ENCODE assay signal across 8 mouse cellular contexts in genomic region chr13:38634800-38635269, GRCm38 (mm10). TPM values are rescaled to one million over a fixed set of nuclear protein-coding genes. Genes with fewer than 3 reads are reported as not detected.
DNase-seq lines count a peak whose midpoint lies in the region; ATAC-seq lines count a peak whose summit lies in the region.

Bloc1s5 (minus strand) TSS chr13:38635109.

- H3K79me2 ChIP-seq in macrophage (ENCODE audit: inconsistent target) = no peaks in the 10 kb centered on the region

- H3K27me3 ChIP-seq in hindbrain, embryonic 16.5 days (replicated peaks; ENCODE audit: control insufficient read depth, insufficient read depth, low read length) = no peaks in the 10 kb centered on the region

- H3K9me3 ChIP-seq in hindbrain, embryonic 16.5 days (ENCODE audit: control insufficient read depth, low read length) = no peaks in the 10 kb centered on the region

- ATAC-seq in hindbrain, embryonic 16.5 days = peak; percentile 97

- H3K27ac ChIP-seq in hindbrain, embryonic 16.5 days (ENCODE audit: low read depth, low read length) = peak within 1 kb of the TSS; percentile 73
- peak within 1 kb of the TSS; percentile 10; the same call in 1 of the 2 replicates for H3K27ac ChIP-seq in macrophage

- no peaks in the 10 kb centered on the region for H3K36me3 ChIP-seq in hindbrain, embryonic 16.5 days (ENCODE audit: control insufficient read depth, insufficient read depth, low read length)
- H3K36me3 ChIP-seq in macrophage (ENCODE audit: inconsistent target) = no peaks in the 10 kb centered on the region

- peak within 1 kb of the TSS; percentile 82 for H3K9ac ChIP-seq in hindbrain, embryonic 16.5 days (ENCODE audit: low read depth, low read length)

- peak; percentile 88 for DNase-seq in T-cell, adult 2 months (ENCODE audit: low spot score)
- peak; percentile 97 to 99 for DNase-seq in cerebellum, postnatal 36 days
- DNase-seq in frontal cortex, postnatal 36 days (ENCODE audit: low spot score in 2 of 2) = peak; percentile 93 to 95
- peak; percentile 96 for DNase-seq in left cerebral cortex, adult 18-20 months (ENCODE audit: low spot score in 2 of 2)
- peak; percentile 94 for DNase-seq in right cerebral cortex, adult 18-20 months
- peak; percentile 83 for DNase-seq in urinary bladder, postnatal 10 days (ENCODE audit: low spot score)

- peak within 1 kb of the TSS; percentile 66 for H3K4me3 ChIP-seq in hindbrain, embryonic 16.5 days (ENCODE audit: low read length)
- peak within 1 kb of the TSS; percentile 74 for H3K4me3 ChIP-seq in macrophage (ENCODE audit: inconsistent target)

- 0% methylated on average over 34 of the region's 44 CpGs for whole genome bisulfite sequencing in hindbrain, embryonic 16.5 days
- under 1% methylated on average over 44 of the region's 44 CpGs for WGBS in macrophage (ENCODE audit: missing documents)

- H3K4me1 ChIP-seq in hindbrain, embryonic 16.5 days (ENCODE audit: control insufficient read depth, insufficient read depth, low read depth, low read length) = peaks cover 5% of the 10 kb centered on the region

- peak within 1 kb of the TSS; percentile 61 for H3K4me2 ChIP-seq in hindbrain, embryonic 16.5 days (ENCODE audit: low read length)

RNA-seq across cellular contexts. Expression of gene Bloc1s5, which starts in this region (rescaled TPM):
- polyA plus RNA-seq in hindbrain, embryonic 16.5 days (2015; fragmentation: Nextera tagmentation; extraction: Ambion mirVana) = 22.2 and 24.7 TPM in 2 replicates
- total RNA-seq in left cerebral cortex, adult 18-20 months (2021) = 10 to 100 TPM; 11.9 to 12.1 TPM
- 1 to 10 TPM in 23 of 26 experiments, under 1 TPM in 3; 0.56 to 6.3 (median 3.1) TPM for total RNA-seq in macrophage (2018; cell fraction: chromatin; rRNA removed)
- total RNA-seq in macrophage (2018; cell fraction: cytosol; rRNA removed) = 1 to 10 TPM; 2.9 to 7.5 (median 5.1) TPM
- total RNA-seq in macrophage (2018; cell fraction: nucleus; rRNA removed) = 1 to 10 TPM in 25 of 26 experiments, under 1 TPM in 1; 0.78 to 7.0 (median 2.6) TPM
- 4.7 to 12.0 TPM (median 5.2 TPM) in 3 replicates for polyA plus RNA-seq in macrophage (2018)

Comparison
In these comparisons a context has a peak if more than half of its experiments do, and no peak if none do; other contexts are left out.
1. Peak in every context shown above with its lines: DNase-seq, ATAC-seq, H3K4me3 ChIP-seq and H3K27ac ChIP-seq.